16 mouse cellular contexts compared by ENCODE assay signal in the genomic region with DNA sequence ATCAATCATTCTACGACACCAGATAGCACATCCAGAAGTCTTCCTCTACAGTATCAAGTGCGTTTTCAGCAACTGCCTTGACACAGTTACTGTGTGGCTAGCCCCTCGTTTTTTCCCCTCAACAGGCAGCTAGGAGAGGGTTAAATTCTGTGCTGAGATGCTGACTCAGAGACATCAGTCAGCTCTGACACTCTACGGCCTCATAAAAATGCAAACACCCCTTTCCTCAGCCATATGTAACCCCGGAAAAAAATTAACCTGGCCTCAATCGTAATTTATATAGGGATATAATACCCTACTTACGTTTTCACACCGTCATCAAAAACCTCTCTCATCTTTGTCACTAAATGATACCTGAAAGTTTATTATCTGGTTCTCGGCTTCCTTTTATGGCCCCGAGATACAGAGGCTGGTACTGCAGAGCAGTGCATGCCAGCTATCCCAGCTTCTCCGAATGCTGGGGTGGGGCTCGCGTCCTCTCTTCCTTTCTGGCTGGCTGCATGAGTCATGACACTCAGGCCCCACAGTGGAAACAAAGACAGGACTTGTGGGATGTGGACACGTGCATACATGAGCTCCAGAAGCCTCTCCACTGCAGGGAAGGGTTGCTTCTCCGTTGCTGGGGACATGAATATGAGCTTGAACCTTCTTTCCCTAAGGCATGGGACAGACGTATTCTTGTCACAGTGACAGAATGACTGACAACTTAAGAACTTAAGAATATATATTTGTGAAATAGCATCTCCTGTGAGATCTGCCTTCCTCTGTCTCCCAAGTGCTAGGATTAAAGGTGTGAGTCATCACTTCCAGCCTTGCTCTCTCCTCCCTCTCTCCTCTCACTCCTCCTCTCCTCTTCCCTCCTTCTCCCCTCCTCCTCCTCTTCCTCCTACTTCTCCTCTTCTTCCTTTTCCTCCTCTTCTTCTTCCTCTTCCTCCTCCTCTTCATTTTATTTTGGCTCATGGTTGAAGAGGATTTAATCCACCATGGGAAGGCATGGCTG. TPM values are rescaled to one million over a fixed set of nuclear protein-coding genes. Genes with fewer than 3 reads are reported as not detected.
A peak's percentile ranks its signal among the peaks of the same experiment; 100 is the strongest.
DNase-seq lines count a peak whose midpoint lies in the region; ATAC-seq and TF ChIP-seq lines count a peak whose summit lies in the region.
"Had no signal": no experiment of that assay in that cellular context is flagged by ENCODE, and none has a peak within 500 bp of the region (broad histone marks: within the 10 kb centered on the region; RNA-seq: fewer than 3 reads in every experiment).

No protein-coding gene starts in this region.

- no peaks in the 10 kb centered on the region for H3K27me3 ChIP-seq in kidney, embryonic 14.5 days (ENCODE audit: control insufficient read depth, insufficient read depth, low read length)
- H3K27me3 ChIP-seq in kidney, adult 2 months (replicated peaks; ENCODE audit: control insufficient read depth, insufficient read depth, low read length): no peaks in the 10 kb centered on the region
- H3K27me3 ChIP-seq in intestine, postnatal 0 days (replicated peaks; ENCODE audit: control insufficient read depth, insufficient read depth, low read length): no peaks in the 10 kb centered on the region
- H3K27me3 ChIP-seq in forebrain, embryonic 12.5 days: no peaks in the 10 kb centered on the region
- H3K27me3 ChIP-seq in forebrain, embryonic 16.5 days (replicated peaks; ENCODE audit: control insufficient read depth, insufficient read depth, low read length): no peaks in the 10 kb centered on the region
- H3K27me3 ChIP-seq: liver, embryonic 15.5 days had no signal

- no peak for TF ChIP-seq CTCF in kidney, adult 2 months (conservative IDR thresholded peaks at IDR 0.05; ENCODE audit: insufficient read depth, insufficient read length, low read depth, low read length)
- TF ChIP-seq CTCF in intestine, postnatal 0 days (IDR thresholded peaks at IDR 0.05; ENCODE audit: low read depth): no peak

- H3K4me3 ChIP-seq in kidney, embryonic 14.5 days (ENCODE audit: low read length): no peak overlapping the region
- no peak overlapping the region for H3K4me3 ChIP-seq in kidney, adult 2 months (ENCODE audit: insufficient read depth, low read depth, low read length)
- no peak overlapping the region for H3K4me3 ChIP-seq in intestine, postnatal 0 days (ENCODE audit: low read depth, low read length)
- H3K4me3 ChIP-seq in forebrain, embryonic 12.5 days (replicated peaks): no peak overlapping the region
- H3K4me3 ChIP-seq in forebrain, embryonic 16.5 days (replicated peaks; ENCODE audit: low read length): no peak overlapping the region
- H3K4me3 ChIP-seq: left cerebral cortex, adult 2 months; liver, embryonic 15.5 days had no signal

- H3K36me3 ChIP-seq in kidney, embryonic 14.5 days (ENCODE audit: control insufficient read depth, insufficient read depth, low read length): no peaks in the 10 kb centered on the region
- H3K36me3 ChIP-seq in kidney, adult 2 months (ENCODE audit: control insufficient read depth, insufficient read depth, low read length): no peaks in the 10 kb centered on the region
- H3K36me3 ChIP-seq in intestine, postnatal 0 days (ENCODE audit: control insufficient read depth, insufficient read depth): no peaks in the 10 kb centered on the region
- H3K36me3 ChIP-seq in forebrain, embryonic 12.5 days (replicated peaks): no peaks in the 10 kb centered on the region
- no peaks in the 10 kb centered on the region for H3K36me3 ChIP-seq in forebrain, embryonic 16.5 days (ENCODE audit: control insufficient read depth, insufficient read depth)
- H3K36me3 ChIP-seq: liver, embryonic 15.5 days had no signal

- no peak overlapping the region for H3K27ac ChIP-seq in kidney, embryonic 14.5 days (ENCODE audit: low read depth, low read length)
- no peak overlapping the region for H3K27ac ChIP-seq in kidney, adult 2 months (ENCODE audit: insufficient read depth, low read depth, low read length)
- no peak overlapping the region for H3K27ac ChIP-seq in intestine, postnatal 0 days (ENCODE audit: low read depth, low read length)
- no peak overlapping the region for H3K27ac ChIP-seq in forebrain, embryonic 12.5 days
- H3K27ac ChIP-seq in forebrain, embryonic 16.5 days (ENCODE audit: low read length): no peak overlapping the region
- H3K27ac ChIP-seq: left cerebral cortex, adult 2 months; liver, embryonic 15.5 days had no signal

- ATAC-seq in kidney, embryonic 14.5 days (ENCODE audit: low FRiP score, low TSS enrichment): 0 out of 2 replicates have a peak, but pooled peaks have one; percentile 8
- ATAC-seq in intestine, postnatal 0 days: peak; percentile 65
- no peak for ATAC-seq in forebrain, embryonic 12.5 days (ENCODE audit: low FRiP score)
- no peak for ATAC-seq in forebrain, embryonic 16.5 days

- H3K4me1 ChIP-seq in kidney, embryonic 14.5 days (ENCODE audit: control insufficient read depth, insufficient read depth, low read length): no peaks in the 10 kb centered on the region
- H3K4me1 ChIP-seq in kidney, adult 2 months (ENCODE audit: control insufficient read depth, insufficient read depth, low read length): no peaks in the 10 kb centered on the region
- no peaks in the 10 kb centered on the region for H3K4me1 ChIP-seq in intestine, postnatal 0 days (replicated peaks; ENCODE audit: control insufficient read depth, insufficient read depth, low read length)
- no peaks in the 10 kb centered on the region for H3K4me1 ChIP-seq in forebrain, embryonic 12.5 days
- no peaks in the 10 kb centered on the region for H3K4me1 ChIP-seq in forebrain, embryonic 16.5 days (replicated peaks; ENCODE audit: control insufficient read depth, insufficient read depth, low read length)
- H3K4me1 ChIP-seq: liver, embryonic 15.5 days had no signal

- no peak overlapping the region; the same call in 1 of the 2 replicates for H3K4me2 ChIP-seq in kidney, embryonic 14.5 days (replicated peaks; ENCODE audit: low read depth, low read length)
- H3K4me2 ChIP-seq in intestine, postnatal 0 days (replicated peaks; ENCODE audit: low read depth): peak overlapping the region; percentile 21; the same call in 1 of the 2 replicates
- H3K4me2 ChIP-seq in forebrain, embryonic 12.5 days: no peak overlapping the region
- no peak overlapping the region for H3K4me2 ChIP-seq in forebrain, embryonic 16.5 days (ENCODE audit: low read length)
- H3K4me2 ChIP-seq: liver, embryonic 15.5 days; midbrain, embryonic 11.5 days had no signal

- no peaks in the 10 kb centered on the region for H3K9me3 ChIP-seq in kidney, embryonic 14.5 days (ENCODE audit: control insufficient read depth, low read length)
- no peaks in the 10 kb centered on the region for H3K9me3 ChIP-seq in intestine, postnatal 0 days (ENCODE audit: control insufficient read depth)
- no peaks in the 10 kb centered on the region for H3K9me3 ChIP-seq in forebrain, embryonic 12.5 days
- H3K9me3 ChIP-seq in forebrain, embryonic 16.5 days (ENCODE audit: control insufficient read depth, low read length): no peaks in the 10 kb centered on the region
- H3K9me3 ChIP-seq: liver, embryonic 15.5 days had no signal

- DNase-seq in kidney, adult 2 months: no peak
- peak; percentile 11 for DNase-seq in urinary bladder, postnatal 14 days (ENCODE audit: low spot score)
- no peak for DNase-seq in urinary bladder, adult 2 months (ENCODE audit: low spot score)
- no peak for DNase-seq in spleen, postnatal 4 days (ENCODE audit: low spot score in 2 of 2)
- DNase-seq: cerebellum, adult 18-20 months; gastrocnemius, postnatal 25 days; kidney, postnatal 14 days; spleen, adult 18-20 months; thymus, postnatal 14 days had no signal

- WGBS in kidney, embryonic 14.5 days: 21% methylated on average over 16 of the region's 16 CpGs
- WGBS in kidney, adult 2 months: 31% methylated on average over 16 of the region's 16 CpGs
- WGBS in intestine, postnatal 0 days: 16% methylated on average over 16 of the region's 16 CpGs
- WGBS in forebrain, embryonic 12.5 days: 81% methylated on average over 16 of the region's 16 CpGs
- WGBS in forebrain, embryonic 16.5 days: 72% methylated on average over 16 of the region's 16 CpGs

- TF ChIP-seq POLR2A in kidney, adult 2 months (IDR thresholded peaks at IDR 0.05; ENCODE audit: low read depth, low read length): no peak

- no peak overlapping the region for H3K9ac ChIP-seq in kidney, embryonic 14.5 days (ENCODE audit: low read depth, low read length)
- no peak overlapping the region for H3K9ac ChIP-seq in intestine, postnatal 0 days (ENCODE audit: low read depth, low read length)
- H3K9ac ChIP-seq in forebrain, embryonic 12.5 days: no peak overlapping the region
- H3K9ac ChIP-seq in forebrain, embryonic 16.5 days (replicated peaks; ENCODE audit: low read depth, low read length): no peak overlapping the region
- H3K9ac ChIP-seq: liver, embryonic 15.5 days had no signal

RNA-seq across cellular contexts. Expression of a gene that starts 40.6 kb away (rescaled TPM):
- polyA plus RNA-seq in kidney, embryonic 14.5 days (2014; fragmentation: Nextera tagmentation; extraction: Ambion mirVana): 40.4 and 45.4 TPM in 2 replicates
- 20.1 and 22.5 TPM in 2 replicates for polyA plus RNA-seq in kidney, adult 2 months (2012; rRNA removed)
- polyA plus RNA-seq in urinary bladder, adult 2 months (2012; rRNA removed): 22.0 and 34.3 TPM in 2 replicates
- 14.2 and 15.7 TPM in 2 replicates for polyA plus RNA-seq in intestine, postnatal 0 days (2015; fragmentation: Nextera tagmentation; extraction: Ambion mirVana)
- polyA plus RNA-seq in forebrain, embryonic 12.5 days (2016; fragmentation: Nextera tagmentation; extraction: Ambion mirVana): 59.9 and 64.6 TPM in 2 replicates
- 59.7 and 64.6 TPM in 2 replicates for polyA plus RNA-seq in forebrain, embryonic 16.5 days (2015; fragmentation: Nextera tagmentation; extraction: Ambion mirVana)

RNA-seq across cellular contexts. Expression of a gene that starts 40.9 kb away (rescaled TPM):
- 65.5 and 71.7 TPM in 2 replicates for polyA plus RNA-seq in kidney, embryonic 14.5 days (2014; fragmentation: Nextera tagmentation; extraction: Ambion mirVana)
- polyA plus RNA-seq in kidney, adult 2 months (2012; rRNA removed): 20.2 and 24.9 TPM in 2 replicates
- polyA plus RNA-seq in urinary bladder, adult 2 months (2012; rRNA removed): 48.0 and 49.0 TPM in 2 replicates
- polyA plus RNA-seq in intestine, postnatal 0 days (2015; fragmentation: Nextera tagmentation; extraction: Ambion mirVana): 41.9 and 42.6 TPM in 2 replicates
- polyA plus RNA-seq in forebrain, embryonic 12.5 days (2016; fragmentation: Nextera tagmentation; extraction: Ambion mirVana): 91.7 TPM in 2 replicates
- 88.7 and 90.1 TPM in 2 replicates for polyA plus RNA-seq in forebrain, embryonic 16.5 days (2015; fragmentation: Nextera tagmentation; extraction: Ambion mirVana)

RNA-seq across cellular contexts. Expression of a gene that starts 47.1 kb away (rescaled TPM):
- 2.1 and 2.4 TPM in 2 replicates for polyA plus RNA-seq in kidney, embryonic 14.5 days (2014; fragmentation: Nextera tagmentation; extraction: Ambion mirVana)
- polyA plus RNA-seq in kidney, adult 2 months (2012; rRNA removed): 0.08 and 0.09 TPM in 2 replicates
- 0.10 and 0.22 TPM in 2 replicates for polyA plus RNA-seq in urinary bladder, adult 2 months (2012; rRNA removed)
- 0.30 and 0.38 TPM in 2 replicates for polyA plus RNA-seq in intestine, postnatal 0 days (2015; fragmentation: Nextera tagmentation; extraction: Ambion mirVana)
- 0.83 and 1.6 TPM in 2 replicates for polyA plus RNA-seq in forebrain, embryonic 12.5 days (2016; fragmentation: Nextera tagmentation; extraction: Ambion mirVana)
- 3.7 and 5.2 TPM in 2 replicates for polyA plus RNA-seq in forebrain, embryonic 16.5 days (2015; fragmentation: Nextera tagmentation; extraction: Ambion mirVana)
- polyA plus RNA-seq: liver, embryonic 15.5 days had no signal

Comparison
In these comparisons a context has a peak if more than half of its experiments do, and no peak if none do; other contexts are left out.
1. ATAC-seq: peak in kidney, embryonic 14.5 days (single experiment) and intestine, postnatal 0 days (single experiment); none in forebrain, embryonic 12.5 days (single experiment) and forebrain, embryonic 16.5 days (single experiment).